Mouse (Mus musculus) hindbrain, embryonic 15.5 days (tissue): ENCODE results near the gene Rhox4a2. TPM values are rescaled to one million over a fixed set of nuclear protein-coding genes. Genes with fewer than 3 reads are reported as not detected.
"Not testable (repeated sequence)": the region's sequence is repeated elsewhere in the genome, so short reads cannot be mapped to it uniquely, and the experiment has no call there.

Source experiments
- ATAC-seq: fragments of 200-750 bp; cut with Nextera tagmentation; 2 replicates; pipeline ENCODE4 v1.8.0; 2017; ENCODE audit warnings: low read depth, moderate number of reproducible peaks, moderate TSS enrichment; ENCODE audit not compliant: low FRiP score
- H3K27ac ChIP-seq: fragments of 300-500 bp; sonication (generic); replicated peaks from 2 replicates; pipeline ENCODE4 v1.5.1; 2015; ENCODE audit warnings: mild to moderate bottlenecking, inconsistent platforms
- H3K27me3 ChIP-seq: fragments of 300-500 bp; sonication (generic); 2 replicates; pipeline ENCODE4 v1.6.1; 2015; ENCODE audit warnings: control low read depth, inconsistent platforms
- H3K36me3 ChIP-seq: fragments of 300-500 bp; sonication (generic); 2 replicates; pipeline ENCODE4 v1.6.1; 2015; ENCODE audit warnings: control low read depth, inconsistent platforms
- H3K4me1 ChIP-seq: fragments of 300-500 bp; sonication (generic); replicated peaks from 2 replicates; pipeline ENCODE4 v1.6.1; 2015; ENCODE audit warnings: control low read depth, inconsistent platforms
- H3K4me2 ChIP-seq: fragments of 300-500 bp; sonication (generic); 2 replicates; pipeline ENCODE4 v1.6.1; 2015; ENCODE audit warnings: moderate library complexity, mild to moderate bottlenecking, inconsistent platforms
- H3K4me3 ChIP-seq: fragments of 300-500 bp; sonication (generic); 2 replicates; pipeline ENCODE4 v1.5.1; 2015; ENCODE audit warnings: mild to moderate bottlenecking, inconsistent platforms
- H3K9ac ChIP-seq: fragments of 300-500 bp; sonication (generic); 2 replicates; pipeline ENCODE4 v1.6.1; 2015; ENCODE audit warnings: inconsistent platforms
- H3K9me3 ChIP-seq: fragments of 300-500 bp; sonication (generic); 2 replicates; pipeline ENCODE4 v1.6.1; 2016; ENCODE audit warnings: control low read depth, inconsistent platforms
- WGBS: fragments of 180-500 bp; shearing (Covaris S2); methylation state at CpG from one replicate; pipeline ENCODE4 v1.1.7; 2015; 5-methylcytosine and 5-hydroxymethylcytosine counted together
- polyA plus RNA-seq: library from polyadenylated mRNA; unstranded; fragments of >200 nt; fragmentation: Nextera tagmentation; extraction: Ambion mirVana; gene quantifications from 2 replicates; pipeline ENCODE4 v1.2.1, GENCODE M21; 2015

Rhox4a2 gene
- not detected in 2 replicates for polyA plus RNA-seq

DNA sequence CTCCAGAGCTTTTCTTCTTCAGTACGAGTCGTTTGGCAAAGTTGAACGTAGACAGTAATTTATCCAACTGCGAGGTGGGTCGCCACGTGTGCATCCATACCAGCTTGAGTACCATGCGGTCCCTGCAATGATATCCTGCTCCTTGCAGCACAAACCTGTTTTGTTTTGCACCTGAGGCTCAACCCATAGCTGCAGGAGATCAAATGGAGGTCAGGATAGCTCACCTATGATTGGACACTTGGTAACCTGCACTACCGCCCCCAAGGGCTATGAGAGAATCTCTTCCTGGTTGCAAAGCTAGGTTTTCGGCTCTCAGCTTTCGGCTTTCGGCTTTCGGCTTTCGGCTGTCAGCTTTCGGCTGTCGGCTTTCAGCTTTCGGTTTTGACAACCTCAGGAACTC, at the start of gene Rhox4a2:
Gene Rhox4a2, plus strand, starts transcription at position 301 of the 400 bp plus-strand sequence.
- WGBS: 96% methylated on average over 9 of the region's 16 CpGs
- not testable (repeated sequence) for H3K4me3 ChIP-seq, H3K9me3 ChIP-seq, H3K27me3 ChIP-seq, ATAC-seq, H3K27ac ChIP-seq, H3K4me2 ChIP-seq, H3K4me1 ChIP-seq, H3K9ac ChIP-seq, H3K36me3 ChIP-seq

DNA sequence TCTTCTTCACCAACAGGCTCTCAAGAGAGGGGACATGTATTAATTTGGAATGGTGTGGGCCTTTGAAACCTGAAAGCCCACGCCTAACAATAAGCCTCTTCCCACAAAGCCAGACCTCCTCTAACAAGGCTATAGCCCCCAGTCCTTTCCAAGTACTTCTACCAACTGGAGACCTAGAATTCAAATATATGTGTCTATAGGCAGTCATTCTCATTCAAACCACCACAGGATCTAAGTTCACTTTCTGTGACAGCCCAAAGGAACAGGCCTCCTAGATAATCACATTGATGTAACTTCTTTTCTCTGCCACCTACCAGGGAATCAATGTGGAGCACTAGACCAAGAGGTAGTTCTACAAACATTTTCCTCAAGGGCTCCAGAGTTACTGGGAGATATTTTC, 10.9 kb upstream of the Rhox4a2 start, which contains the start of gene Rhox3a2:
Gene Rhox3a2, plus strand, starts transcription at position 301 of the 400 bp plus-strand sequence.
- H3K36me3 ChIP-seq, H3K4me1 ChIP-seq, H3K4me2 ChIP-seq, ATAC-seq, H3K27me3 ChIP-seq, H3K9ac ChIP-seq, H3K4me3 ChIP-seq, H3K9me3 ChIP-seq, H3K27ac ChIP-seq: not testable (repeated sequence)
- no CpG with 5 or more reads among the region's 1 CpGs for WGBS

DNA sequence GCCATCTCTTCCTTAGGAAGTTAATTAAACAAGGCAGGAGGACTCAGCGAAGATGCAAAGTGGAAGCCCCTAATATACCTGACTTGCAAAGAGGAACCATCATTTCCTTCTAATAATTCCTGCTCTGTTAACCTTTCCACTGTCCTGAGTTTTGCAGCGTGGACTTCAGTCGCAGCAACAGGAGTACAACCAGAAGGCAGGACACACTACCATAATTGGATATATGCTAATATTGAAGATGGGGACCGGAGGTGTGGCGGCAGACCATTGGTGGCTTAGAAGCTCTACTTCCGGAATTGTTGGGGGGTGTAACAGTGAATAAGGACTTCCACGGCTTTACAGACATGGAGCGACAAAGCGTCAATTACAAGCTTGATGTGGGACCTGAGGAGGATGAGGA, 21.1 kb downstream of the Rhox4a2 start, which contains the start of gene Rhox2b:
Gene Rhox2b, plus strand, starts transcription at position 301 of the 400 bp plus-strand sequence.
- H3K27ac ChIP-seq, H3K36me3 ChIP-seq, H3K9me3 ChIP-seq, H3K4me2 ChIP-seq, H3K4me3 ChIP-seq, H3K9ac ChIP-seq, ATAC-seq, H3K27me3 ChIP-seq, H3K4me1 ChIP-seq: not testable (repeated sequence)
- WGBS: no CpG with 5 or more reads among the region's 9 CpGs

DNA sequence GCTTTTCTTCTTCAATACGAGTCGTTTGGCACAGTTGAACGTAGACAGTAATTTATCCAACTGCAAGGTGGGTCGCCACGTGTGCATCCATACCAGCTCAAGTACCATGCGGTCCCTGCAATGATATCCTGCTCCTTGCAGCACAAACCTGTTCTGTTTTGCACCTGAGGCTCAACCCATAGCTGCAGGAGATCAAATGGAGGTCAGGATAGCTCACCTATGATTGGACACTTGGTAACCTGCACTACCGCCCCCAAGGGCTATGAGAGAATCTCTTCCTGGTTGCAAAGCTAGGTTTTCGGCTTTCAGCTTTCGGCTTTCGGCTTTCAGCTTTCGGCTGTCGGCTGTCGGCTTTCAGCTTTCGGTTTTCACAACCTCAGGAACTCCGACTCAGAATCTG, 41.5 kb downstream of the Rhox4a2 start, which contains the start of gene Rhox4b:
Gene Rhox4b, plus strand, starts transcription at position 301 of the 400 bp plus-strand sequence.
- not testable (repeated sequence) for H3K27me3 ChIP-seq, H3K4me2 ChIP-seq, H3K27ac ChIP-seq, H3K4me1 ChIP-seq, H3K36me3 ChIP-seq, H3K4me3 ChIP-seq, ATAC-seq, H3K9me3 ChIP-seq, H3K9ac ChIP-seq
- WGBS: 87% methylated on average over 14 of the region's 15 CpGs

Other genes with a start within 250 kb of the Rhox4a2 start
- gene Akap14, start 222.0 kb upstream of the Rhox4a2 start, polyA plus RNA-seq: 0.14 and 0.22 TPM in 2 replicates
- gene Ndufa1, start 199.7 kb upstream of the Rhox4a2 start, polyA plus RNA-seq: 730 and 823 TPM in 2 replicates
- gene Rnf113a1, start 199.6 kb upstream of the Rhox4a2 start, polyA plus RNA-seq: 22.8 and 23.3 TPM in 2 replicates
- gene Gm9, start 179.8 kb upstream of the Rhox4a2 start, polyA plus RNA-seq: not detected in 2 replicates
- gene Rhox1, start 168.6 kb upstream of the Rhox4a2 start, polyA plus RNA-seq: not detected in 2 replicates
- not detected in 2 replicates for gene Rhox2a, start 145.9 kb upstream of the Rhox4a2 start, polyA plus RNA-seq
- not detected in 2 replicates for gene Rhox3a, start 140.9 kb upstream of the Rhox4a2 start, polyA plus RNA-seq
- gene Rhox4a, start 125.5 kb upstream of the Rhox4a2 start, polyA plus RNA-seq: not detected in 2 replicates
- not detected in 2 replicates for gene Rhox3a2, start 10.8 kb upstream of the Rhox4a2 start, polyA plus RNA-seq
- gene Rhox2b, start 21.2 kb downstream of the Rhox4a2 start, polyA plus RNA-seq: not detected in 2 replicates
- not detected in 2 replicates for gene Rhox4b, start 41.6 kb downstream of the Rhox4a2 start, polyA plus RNA-seq
- not detected in 2 replicates for gene Rhox2c, start 62.8 kb downstream of the Rhox4a2 start, polyA plus RNA-seq
- gene Rhox3c, start 67.7 kb downstream of the Rhox4a2 start, polyA plus RNA-seq: not detected in 2 replicates
- not detected in 2 replicates for gene Rhox4c, start 89.5 kb downstream of the Rhox4a2 start, polyA plus RNA-seq
- gene Rhox2d, start 102.6 kb downstream of the Rhox4a2 start, polyA plus RNA-seq: not detected in 2 replicates
- not detected in 2 replicates for gene Rhox4d, start 123.5 kb downstream of the Rhox4a2 start, polyA plus RNA-seq
- not detected in 2 replicates for gene Rhox2e, start 139.6 kb downstream of the Rhox4a2 start, polyA plus RNA-seq
- gene Rhox3e, start 151.2 kb downstream of the Rhox4a2 start, polyA plus RNA-seq: not detected in 2 replicates
- gene Rhox4e, start 166.6 kb downstream of the Rhox4a2 start, polyA plus RNA-seq: not detected in 2 replicates
- gene Rhox2f, start 180.6 kb downstream of the Rhox4a2 start, polyA plus RNA-seq: not detected in 2 replicates
- not detected in 2 replicates for gene Rhox3f, start 190.1 kb downstream of the Rhox4a2 start, polyA plus RNA-seq
- not detected in 2 replicates for gene Rhox4f, start 216.9 kb downstream of the Rhox4a2 start, polyA plus RNA-seq
- gene Rhox3g, start 237.8 kb downstream of the Rhox4a2 start, polyA plus RNA-seq: not detected in 2 replicates